Mouse (Mus musculus) erythroblast, embryonic 14.5 days (primary cell): ENCODE data around the gene Mta2.

Experiments used
- GATA1 ChIP-seq: IDR thresholded peaks from 2 replicates; pipeline ENCODE4 v1.6.1; 2012; ENCODE audit warnings: low read length, inconsistent platforms, mixed read lengths
- TAL1 ChIP-seq: IDR thresholded peaks from 3 replicates; pipeline ENCODE4 v1.6.1; 2012; ENCODE audit warnings: low read length, inconsistent platforms, mixed read lengths

DNA sequence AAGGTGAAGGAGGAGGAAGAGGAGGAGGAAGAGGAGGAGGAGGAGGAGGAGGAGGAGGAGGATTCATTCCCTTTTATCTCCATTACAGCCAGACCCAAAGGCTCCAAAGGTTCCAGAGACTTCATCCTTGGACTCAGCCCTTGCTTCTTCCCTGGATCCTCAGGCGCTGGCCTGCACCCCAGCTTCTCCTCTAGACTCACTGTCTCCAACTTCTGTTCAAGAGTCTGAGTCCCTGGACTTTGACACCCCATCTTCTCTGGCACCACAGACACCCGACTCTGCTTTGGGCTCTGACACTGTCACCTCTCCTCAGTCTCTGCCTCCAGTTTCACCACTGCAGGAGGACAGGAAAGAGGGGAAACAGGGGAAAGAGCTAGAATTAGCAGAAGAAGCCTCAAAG lies 20.6 kb downstream of the Mta2 start:
- TF ChIP-seq TAL1 (no peak), GATA1 (no peak)
